Mouse (Mus musculus): Measurements from ENCODE around the gene Rps5.

DNA sequence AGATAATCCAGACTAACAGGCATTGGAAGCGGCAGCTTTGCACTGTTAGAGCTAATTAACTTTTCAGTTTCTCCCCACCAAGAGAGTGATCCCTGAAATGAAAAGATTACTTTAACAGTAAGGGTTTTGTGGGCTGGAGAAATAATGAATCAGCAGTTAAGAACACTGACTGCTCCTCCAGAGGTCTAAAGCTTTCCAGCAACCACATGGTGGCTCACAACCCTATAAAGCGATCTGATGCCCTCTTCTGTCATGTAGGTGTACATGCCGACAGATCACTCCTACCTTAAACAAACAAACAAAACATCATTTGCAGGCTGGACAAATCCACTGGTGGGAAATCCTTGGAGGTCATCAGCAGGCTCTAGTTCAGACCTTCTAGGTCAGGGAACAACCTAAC, 32.8 kb downstream of the Rps5 start:
- peak; percentile 53 for TF ChIP-seq CTCF (IDR thresholded peaks at IDR 0.05; ENCODE audit: low read depth)
- TF ChIP-seq EP300 (IDR thresholded peaks at IDR 0.05; ENCODE audit: low read depth) = no peak

Data from liver, embryonic 14.5 days (tissue).